ENCODE assay signal across 12 mouse cellular contexts in the genomic region with DNA sequence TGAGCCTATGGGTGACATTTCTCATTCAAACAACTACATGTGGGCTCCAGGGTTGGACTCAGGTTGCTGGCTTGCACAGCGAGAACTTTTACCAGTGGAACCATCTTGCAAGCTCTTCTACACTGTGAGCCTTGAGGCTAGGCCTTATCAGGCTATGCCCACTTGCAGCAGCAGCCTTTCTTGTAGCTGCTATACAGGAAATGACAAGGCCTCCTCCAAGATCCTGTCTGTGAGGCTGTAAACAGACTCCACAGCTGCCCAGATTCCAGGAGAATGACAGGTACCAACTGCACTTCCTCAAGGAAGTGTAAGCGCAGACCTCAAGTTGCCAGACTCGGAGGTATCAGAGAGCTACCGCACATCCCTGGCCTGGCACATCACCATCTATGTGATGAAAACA. TPM values are rescaled to one million over a fixed set of nuclear protein-coding genes. Genes with fewer than 3 reads are reported as not detected.
DNase-seq lines count a peak whose midpoint lies in the region; ATAC-seq and TF ChIP-seq lines count a peak whose summit lies in the region.
"Had no signal": no experiment of that assay in that cellular context is flagged by ENCODE, and none has a peak within 500 bp of the region (broad histone marks: within the 10 kb centered on the region; RNA-seq: fewer than 3 reads in every experiment).

No protein-coding gene starts in this region.

- peak overlapping the region; percentile 26; the same call in 1 of the 2 replicates for H3K27ac ChIP-seq in heart, adult 2 months
- peak overlapping the region; percentile 41; the same call in 1 of the 2 replicates for H3K27ac ChIP-seq in thymus, adult 2 months (ENCODE audit: control insufficient read depth, insufficient read depth, low read length)
- H3K27ac ChIP-seq in liver, embryonic 14.5 days, result no peak overlapping the region
- no peak overlapping the region for H3K27ac ChIP-seq in hindbrain, embryonic 14.5 days
- H3K27ac ChIP-seq: layer of hippocampus, adult 2 months had no signal

- no peak overlapping the region for H3K9ac ChIP-seq in heart, adult 2 months (ENCODE audit: low read depth, low read length)
- H3K9ac ChIP-seq in liver, embryonic 14.5 days (replicated peaks), result no peak overlapping the region
- no peak overlapping the region for H3K9ac ChIP-seq in hindbrain, embryonic 14.5 days

- intact Hi-C loops in heart, adult 2 months (cut with DNase I), result no loop called here
- intact Hi-C loops in heart, postnatal 36 days (cut with DNase I), result no loop called here

- TF ChIP-seq POLR2A in heart, adult 2 months (IDR thresholded peaks at IDR 0.05; ENCODE audit: insufficient read depth, low read depth, low read length), result no peak
- TF ChIP-seq POLR2A in thymus, adult 2 months (IDR thresholded peaks at IDR 0.05; ENCODE audit: control insufficient read depth, extremely low read depth, insufficient read depth, low read length, poor library complexity), result no peak

- TF ChIP-seq EP300 in heart, adult 2 months (IDR thresholded peaks at IDR 0.05; ENCODE audit: insufficient read depth, low read depth, low read length), result no peak
- TF ChIP-seq EP300 in liver, embryonic 14.5 days (IDR thresholded peaks at IDR 0.05; ENCODE audit: low read depth), result no peak

- no peaks in the 10 kb centered on the region for H3K27me3 ChIP-seq in heart, adult 2 months (ENCODE audit: control insufficient read depth, insufficient read depth, low read length)
- H3K27me3 ChIP-seq in thymus, adult 2 months (ENCODE audit: control insufficient read depth, insufficient read depth, low read length), result no peaks in the 10 kb centered on the region
- H3K27me3 ChIP-seq in liver, embryonic 14.5 days (ENCODE audit: control insufficient read depth, insufficient read depth, low read length), result no peaks in the 10 kb centered on the region
- no peaks in the 10 kb centered on the region for H3K27me3 ChIP-seq in hindbrain, embryonic 14.5 days (ENCODE audit: control insufficient read depth, insufficient read depth, low read length)

- no peak overlapping the region for H3K4me2 ChIP-seq in liver, embryonic 14.5 days (ENCODE audit: low read depth)
- H3K4me2 ChIP-seq in hindbrain, embryonic 14.5 days (replicated peaks), result no peak overlapping the region

- no peak overlapping the region for H3K4me3 ChIP-seq in heart, adult 2 months
- H3K4me3 ChIP-seq in thymus, adult 2 months (ENCODE audit: control insufficient read depth, insufficient read depth, low read length), result no peak overlapping the region
- H3K4me3 ChIP-seq in liver, embryonic 14.5 days (ENCODE audit: insufficient read depth in 1 of 2, low read depth in 2 of 2, low read length in 2 of 2), result no peak overlapping the region
- H3K4me3 ChIP-seq in hindbrain, embryonic 14.5 days (replicated peaks; ENCODE audit: low read length), result no peak overlapping the region
- H3K4me3 ChIP-seq: layer of hippocampus, adult 2 months had no signal

- H3K9me3 ChIP-seq in liver, embryonic 14.5 days (ENCODE audit: control insufficient read depth, low read length), result no peaks in the 10 kb centered on the region
- H3K9me3 ChIP-seq in hindbrain, embryonic 14.5 days (ENCODE audit: control insufficient read depth, low read length), result no peaks in the 10 kb centered on the region

- peaks cover 10% of the 10 kb centered on the region for H3K4me1 ChIP-seq in heart, adult 2 months (ENCODE audit: control insufficient read depth, insufficient read depth, low read length)
- peaks cover 26% of the 10 kb centered on the region for H3K4me1 ChIP-seq in thymus, adult 2 months (replicated peaks; ENCODE audit: control insufficient read depth, insufficient read depth, low read length)
- peaks cover 0 to 12% of the 10 kb centered on the region in 2 experiments; a peak in 3 of 4 replicates for H3K4me1 ChIP-seq in liver, embryonic 14.5 days (replicated peaks; ENCODE audit: control insufficient read depth in 2 of 2, insufficient read depth in 2 of 2, low read length in 1 of 2)
- no peaks in the 10 kb centered on the region for H3K4me1 ChIP-seq in hindbrain, embryonic 14.5 days (replicated peaks; ENCODE audit: control insufficient read depth, insufficient read depth, low read length)

- WGBS in heart, adult 2 months, result 55% methylated on average over 4 of the region's 4 CpGs
- 62% methylated on average over 4 of the region's 4 CpGs for WGBS in thymus, adult 2 months
- 17% methylated on average over 4 of the region's 4 CpGs for WGBS in liver, embryonic 14.5 days (ENCODE audit: insufficient replicate concordance)
- 97% methylated on average over 4 of the region's 4 CpGs for WGBS in hindbrain, embryonic 14.5 days

- DNase-seq in heart, adult 2 months, result no peak
- DNase-seq in heart, postnatal 36 days, result no peak
- no peak for DNase-seq in thymus, adult 2 months
- DNase-seq in thymus, postnatal 36 days, result no peak
- DNase-seq in liver, embryonic 14.5 days (ENCODE audit: low read depth in 3 of 3, low spot score in 3 of 3), result no peak
- peak; percentile 27 for DNase-seq in thymus, postnatal 25 days
- no peak for DNase-seq in testis, postnatal 14 days (ENCODE audit: low spot score)
- no peak for DNase-seq in hindbrain, embryonic 14.5 days (ENCODE audit: low spot score)
- DNase-seq: cerebellum, adult 18-20 months; gastrocnemius, postnatal 25 days had no signal

- H3K36me3 ChIP-seq in heart, adult 2 months (ENCODE audit: control insufficient read depth, insufficient read depth, low read length), result no peaks in the 10 kb centered on the region
- H3K36me3 ChIP-seq in thymus, adult 2 months (ENCODE audit: control insufficient read depth, insufficient read depth, low read length), result no peaks in the 10 kb centered on the region
- H3K36me3 ChIP-seq in liver, embryonic 14.5 days (replicated peaks; ENCODE audit: control insufficient read depth, insufficient read depth, low read depth), result no peaks in the 10 kb centered on the region
- H3K36me3 ChIP-seq in hindbrain, embryonic 14.5 days (replicated peaks; ENCODE audit: control insufficient read depth, insufficient read depth), result no peaks in the 10 kb centered on the region

- peak; percentile 61; the same call in 1 of the 2 replicates for ATAC-seq in liver, embryonic 14.5 days (ENCODE audit: insufficient read depth)
- ATAC-seq in hindbrain, embryonic 14.5 days (ENCODE audit: low FRiP score), result no peak

- TF ChIP-seq CTCF in heart, adult 2 months (IDR thresholded peaks at IDR 0.05), result no peak
- no peak for TF ChIP-seq CTCF in thymus, adult 2 months (IDR thresholded peaks at IDR 0.05; ENCODE audit: borderline replicate concordance, control insufficient read depth, extremely low read depth, insufficient read depth, low read length, poor library complexity)
- no peak for TF ChIP-seq CTCF in liver, embryonic 14.5 days (IDR thresholded peaks at IDR 0.05; ENCODE audit: low read depth)

- no peaks in the 10 kb centered on the region for H3K79me2 ChIP-seq in heart, adult 2 months (replicated peaks; ENCODE audit: control insufficient read depth, insufficient read depth, low read length)

RNA-seq across cellular contexts. Expression of a gene that starts 6.0 kb away (rescaled TPM):
- total RNA-seq in heart, adult 2 months (2021), result 1 to 10 TPM in 1 of 2 experiments, not detected in 1; 2.4 TPM
- polyA plus RNA-seq in heart, adult 2 months (2012; rRNA removed), result 0.47 and 0.92 TPM in 2 replicates
- under 1 TPM; 0.33 to 0.60 TPM for total RNA-seq in heart, postnatal 36 days (2021)
- polyA plus RNA-seq in thymus, adult 2 months (2012; rRNA removed), result 1.4 and 2.5 TPM in 2 replicates
- 19.4 and 20.1 TPM in 2 replicates for polyA plus RNA-seq in liver, embryonic 14.5 days (2012; rRNA removed)
- 19.8 and 21.5 TPM in 2 replicates for polyA plus RNA-seq in liver, embryonic 14.5 days (2014; fragmentation: Nextera tagmentation; extraction: Ambion mirVana)
- 1.4 and 1.8 TPM in 2 replicates for polyA plus RNA-seq in hindbrain, embryonic 14.5 days (2014; fragmentation: Nextera tagmentation; extraction: Ambion mirVana)
- polyA plus RNA-seq: C2C12 had no signal

RNA-seq across cellular contexts. Expression of a gene that starts 6.1 kb away (rescaled TPM):
- 10 to 100 TPM; 69.3 to 77.2 TPM for total RNA-seq in heart, adult 2 months (2021)
- polyA plus RNA-seq in heart, adult 2 months (2012; rRNA removed), result 59.0 and 68.4 TPM in 2 replicates
- total RNA-seq in heart, postnatal 36 days (2021), result 10 to 100 TPM; 72.4 to 76.5 TPM
- 16.8 and 19.5 TPM in 2 replicates for polyA plus RNA-seq in thymus, adult 2 months (2012; rRNA removed)
- polyA plus RNA-seq in liver, embryonic 14.5 days (2012; rRNA removed), result 2.4 and 2.8 TPM in 2 replicates
- 1.7 and 2.5 TPM in 2 replicates for polyA plus RNA-seq in liver, embryonic 14.5 days (2014; fragmentation: Nextera tagmentation; extraction: Ambion mirVana)
- polyA plus RNA-seq in hindbrain, embryonic 14.5 days (2014; fragmentation: Nextera tagmentation; extraction: Ambion mirVana), result 10.6 and 11.1 TPM in 2 replicates

RNA-seq across cellular contexts. Expression of a gene that starts 40.3 kb away (rescaled TPM):
- total RNA-seq in heart, adult 2 months (2021), result 100 to 1,000 TPM; 579 to 679 TPM
- 328 and 413 TPM in 2 replicates for polyA plus RNA-seq in heart, adult 2 months (2012; rRNA removed)
- total RNA-seq in heart, postnatal 36 days (2021), result 100 to 1,000 TPM; 621 to 649 TPM
- 874 and 910 TPM in 2 replicates for polyA plus RNA-seq in thymus, adult 2 months (2012; rRNA removed)
- polyA plus RNA-seq in liver, embryonic 14.5 days (2012; rRNA removed), result 986 and 1,878 TPM in 2 replicates
- 1,452 and 1,510 TPM in 2 replicates for polyA plus RNA-seq in liver, embryonic 14.5 days (2014; fragmentation: Nextera tagmentation; extraction: Ambion mirVana)
- 1,053 and 1,238 TPM in 2 replicates for polyA plus RNA-seq in hindbrain, embryonic 14.5 days (2014; fragmentation: Nextera tagmentation; extraction: Ambion mirVana)

Comparison
In these comparisons a context has a peak if more than half of its experiments do, and no peak if none do; other contexts are left out.
1. H3K27ac ChIP-seq: peak in heart, adult 2 months (single experiment) and thymus, adult 2 months (single experiment); none in liver, embryonic 14.5 days (single experiment) and hindbrain, embryonic 14.5 days (single experiment).